24 mouse cellular contexts compared by ENCODE assay signal in the genomic region with DNA sequence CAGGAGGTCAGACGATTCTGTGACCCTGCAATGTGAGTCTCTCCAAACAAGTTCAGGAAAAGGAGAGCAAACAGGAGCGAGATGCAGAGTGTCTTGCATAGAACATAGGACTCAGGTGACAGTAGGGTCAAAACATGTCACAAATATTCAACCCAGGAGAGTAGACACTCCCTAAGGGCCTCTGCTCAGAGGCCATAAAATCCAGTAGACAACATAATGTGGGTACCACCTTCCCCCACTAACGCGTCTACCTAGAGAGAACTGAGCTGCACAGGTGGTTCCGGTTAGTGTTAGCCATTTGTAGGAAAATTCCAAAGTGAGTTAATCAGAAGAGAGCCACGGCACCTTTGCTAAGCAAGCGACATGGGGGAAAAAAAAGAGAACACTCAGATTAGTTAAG. TPM values are rescaled to one million over a fixed set of nuclear protein-coding genes. Genes with fewer than 3 reads are reported as not detected.
DNase-seq lines count a peak whose midpoint lies in the region; ATAC-seq and TF ChIP-seq lines count a peak whose summit lies in the region.
"Had no signal": no experiment of that assay in that cellular context is flagged by ENCODE, and none has a peak within 500 bp of the region (broad histone marks: within the 10 kb centered on the region; RNA-seq: fewer than 3 reads in every experiment).

No protein-coding gene starts in this region.

- ATAC-seq in kidney, embryonic 15.5 days (replicated peaks; ENCODE audit: low FRiP score): peak; percentile 49
- ATAC-seq: CD4-positive, CD25-positive, alpha-beta regulatory T cell, adult 4 months; forebrain, embryonic 14.5 days; intestine, embryonic 16.5 days; Patski had no signal

- H3K4me1 ChIP-seq in kidney, embryonic 15.5 days: peaks cover 39% of the 10 kb centered on the region
- no peaks in the 10 kb centered on the region; the same call in 1 of the 2 replicates for H3K4me1 ChIP-seq in cerebellum, adult 2 months (ENCODE audit: control insufficient read depth, insufficient read depth, low read length)

- peaks cover 13% of the 10 kb centered on the region; the same call in 1 of the 2 replicates for H3K27me3 ChIP-seq in kidney, embryonic 15.5 days
- no peaks in the 10 kb centered on the region for H3K27me3 ChIP-seq in cerebellum, adult 2 months (ENCODE audit: control insufficient read depth, insufficient read depth, low read length)
- H3K27me3 ChIP-seq: heart, embryonic 12.5 days; Patski had no signal

- no peak overlapping the region for H3K4me3 ChIP-seq in kidney, embryonic 15.5 days (replicated peaks)
- no peak overlapping the region for H3K4me3 ChIP-seq in cerebellum, adult 2 months (replicated peaks; ENCODE audit: insufficient read depth, low read depth, low read length)
- H3K4me3 ChIP-seq: heart, embryonic 12.5 days; hindbrain, embryonic 15.5 days; layer of hippocampus, adult 2 months; midbrain, embryonic 10.5 days; neural tube, embryonic 12.5 days had no signal

- H3K36me3 ChIP-seq in kidney, embryonic 15.5 days: 0 out of 2 replicates have a peak, but pooled peaks cover 5% of the 10 kb centered on the region
- H3K36me3 ChIP-seq: hindbrain, embryonic 15.5 days; midbrain, embryonic 10.5 days; neural tube, embryonic 12.5 days had no signal

- no peaks in the 10 kb centered on the region for H3K9me3 ChIP-seq in kidney, embryonic 15.5 days (replicated peaks)
- H3K9me3 ChIP-seq: heart, embryonic 12.5 days; hindbrain, embryonic 15.5 days; midbrain, embryonic 10.5 days; neural tube, embryonic 12.5 days had no signal

- H3K27ac ChIP-seq in kidney, embryonic 15.5 days: peak overlapping the region; percentile 5; the same call in 1 of the 2 replicates
- H3K27ac ChIP-seq in cerebellum, adult 2 months (ENCODE audit: insufficient read depth, low read length): no peak overlapping the region
- H3K27ac ChIP-seq: hindbrain, embryonic 15.5 days; layer of hippocampus, adult 2 months; midbrain, embryonic 10.5 days; neural tube, embryonic 12.5 days had no signal

- peak; percentile 46 for DNase-seq in heart, adult 11 months
- DNase-seq in heart, adult 18-20 months: no peak
- no peak for DNase-seq in kidney, postnatal 10 days
- DNase-seq in hindlimb bud, embryonic 11.5 days (ENCODE audit: extremely low spot score, low read depth, low spot score): peak; percentile 66
- DNase-seq in cerebellum, adult 2 months: no peak
- no peak for DNase-seq in left cerebral cortex, postnatal 25 days (ENCODE audit: low spot score in 2 of 2)
- DNase-seq: adrenal gland, postnatal 10 days; cerebellum, postnatal 10 days; gastrocnemius, postnatal 36 days; layer of hippocampus, postnatal 36 days; lung, adult 18-20 months; thymus, postnatal 25 days had no signal

- H3K4me2 ChIP-seq in kidney, embryonic 15.5 days: peak overlapping the region; percentile 3; the same call in 1 of the 2 replicates
- H3K4me2 ChIP-seq: heart, embryonic 12.5 days; hindbrain, embryonic 15.5 days; liver, embryonic 11.5 days; neural tube, embryonic 12.5 days had no signal

- 32% methylated on average over 7 of the region's 7 CpGs for WGBS in kidney, embryonic 15.5 days
- 83% methylated on average over 7 of the region's 7 CpGs for WGBS in cerebellum, adult 2 months

- intact Hi-C loops in left cerebral cortex, postnatal 25 days (cut with DNase I): no loop called here

- no peak for TF ChIP-seq POLR2A in cerebellum, adult 2 months (IDR thresholded peaks at IDR 0.05; ENCODE audit: borderline replicate concordance, insufficient read depth, low read length)

- H3K9ac ChIP-seq in kidney, embryonic 15.5 days: no peak overlapping the region
- H3K9ac ChIP-seq: heart, embryonic 12.5 days; hindbrain, embryonic 15.5 days; neural tube, embryonic 12.5 days had no signal

- TF ChIP-seq CTCF in cerebellum, adult 2 months (IDR thresholded peaks at IDR 0.05; ENCODE audit: borderline replicate concordance, insufficient read depth, low read depth, low read length): no peak

RNA-seq across cellular contexts. Expression of gene Npnt, which starts 5.9 kb away (rescaled TPM):
- total RNA-seq in heart, adult 18-20 months (2021): 1 to 10 TPM; 1.7 to 2.4 TPM
- 122 and 126 TPM in 2 replicates for polyA plus RNA-seq in kidney, embryonic 15.5 days (2015; fragmentation: Nextera tagmentation; extraction: Ambion mirVana)
- polyA plus RNA-seq in cerebellum, adult 2 months (2012; rRNA removed): 3.4 and 3.6 TPM in 2 replicates
- 10 to 100 TPM; 21.4 to 23.1 TPM for total RNA-seq in left cerebral cortex, postnatal 25 days (2021)
- total RNA-seq: monocyte, adult 5-6 weeks had no signal

Comparison
In these comparisons a context has a peak if more than half of its experiments do, and no peak if none do; other contexts are left out.
1. DNase-seq: peak in heart, adult 11 months (single experiment) and hindlimb bud, embryonic 11.5 days (single experiment); none in heart, adult 18-20 months (0 of 2), kidney, postnatal 10 days (single experiment), cerebellum, adult 2 months (0 of 2) and left cerebral cortex, postnatal 25 days (0 of 2).
2. RNA of gene Npnt, which starts 5.9 kb away (total RNA-seq): 21.4 to 23.1 TPM in left cerebral cortex, postnatal 25 days; 1.7 to 2.4 TPM in heart, adult 18-20 months; every median in the first group is over 4 times any median in the second.